Mouse (Mus musculus): Measurements from ENCODE around the gene Pkig.
A peak's percentile ranks its signal among the peaks of the same experiment; 100 is the strongest.

Pkig gene

DNA sequence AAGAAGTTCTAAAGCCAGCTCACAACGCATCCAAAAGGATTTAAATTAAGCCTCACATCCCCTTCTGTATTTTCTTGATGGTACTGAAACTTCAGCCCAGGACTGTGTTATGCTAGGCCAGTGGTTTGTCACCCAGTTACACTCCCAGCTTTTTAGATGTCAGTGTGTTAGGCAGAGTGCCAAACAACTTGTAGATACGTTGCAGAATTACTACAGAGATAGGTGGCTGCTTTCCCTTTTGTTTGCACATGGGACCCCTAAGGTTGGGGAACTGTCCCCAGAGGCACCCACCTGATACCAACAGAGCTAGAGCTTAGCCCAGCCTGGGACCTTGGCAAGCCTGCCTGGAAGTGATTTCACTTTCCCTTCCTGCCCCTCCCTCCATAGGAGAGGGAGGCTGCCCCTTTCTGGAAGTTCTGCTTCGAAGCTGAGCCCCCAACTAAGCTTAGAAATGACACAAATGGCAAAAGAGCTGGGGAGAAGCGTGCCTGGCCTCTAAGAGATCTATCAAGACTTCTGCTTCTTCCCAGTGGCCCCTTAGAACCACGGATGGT lies 52.5 kb downstream of the Pkig start:
- no peak for DNase-seq (ENCODE audit: low spot score)

DNA sequence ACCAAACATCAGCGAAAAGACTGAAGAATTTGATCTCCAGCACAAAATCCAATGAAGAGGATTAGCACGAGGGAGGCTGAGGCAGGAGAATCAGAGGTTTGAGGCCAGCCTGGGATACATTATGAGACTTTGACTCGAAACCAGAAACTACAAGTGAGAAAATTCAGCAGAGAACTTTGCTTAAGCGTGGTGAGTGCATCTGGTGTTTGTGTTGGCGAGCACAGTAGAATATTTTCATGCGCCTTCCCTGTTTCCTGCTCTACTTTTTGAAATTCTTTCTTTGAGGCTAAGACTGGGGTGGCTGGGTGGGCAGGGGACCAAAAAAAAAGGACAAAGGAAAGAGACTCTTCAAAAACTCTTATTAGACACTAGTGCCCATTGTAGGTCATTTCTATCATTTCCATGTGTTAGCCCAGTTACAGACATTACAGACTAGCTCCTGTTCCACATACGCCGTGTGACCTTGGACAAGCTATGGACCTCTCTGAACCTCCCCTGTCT lies 53.2 kb downstream of the Pkig start:
- no peak for DNase-seq (ENCODE audit: low spot score)

DNA sequence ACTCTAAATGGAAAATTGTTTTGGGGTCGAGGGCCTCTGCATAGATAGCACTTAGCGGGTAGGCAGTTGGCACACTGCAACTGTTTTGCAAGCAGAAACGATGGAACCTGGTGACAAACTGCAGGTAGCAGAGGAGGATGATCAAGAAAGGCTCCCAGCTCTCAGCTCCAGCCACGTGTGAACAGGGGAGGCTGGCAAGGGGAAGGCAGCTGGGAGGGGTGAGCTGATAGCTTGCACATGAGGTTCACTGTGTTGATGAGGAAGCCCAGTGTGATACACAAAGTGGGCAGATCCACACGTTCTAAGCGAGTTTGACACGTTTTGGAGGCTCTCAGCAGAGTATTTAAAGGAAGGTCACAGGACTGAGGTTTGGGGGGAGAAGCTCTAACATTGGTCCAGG lies 54.3 kb downstream of the Pkig start:
- no peak for DNase-seq (ENCODE audit: low spot score)

DNA sequence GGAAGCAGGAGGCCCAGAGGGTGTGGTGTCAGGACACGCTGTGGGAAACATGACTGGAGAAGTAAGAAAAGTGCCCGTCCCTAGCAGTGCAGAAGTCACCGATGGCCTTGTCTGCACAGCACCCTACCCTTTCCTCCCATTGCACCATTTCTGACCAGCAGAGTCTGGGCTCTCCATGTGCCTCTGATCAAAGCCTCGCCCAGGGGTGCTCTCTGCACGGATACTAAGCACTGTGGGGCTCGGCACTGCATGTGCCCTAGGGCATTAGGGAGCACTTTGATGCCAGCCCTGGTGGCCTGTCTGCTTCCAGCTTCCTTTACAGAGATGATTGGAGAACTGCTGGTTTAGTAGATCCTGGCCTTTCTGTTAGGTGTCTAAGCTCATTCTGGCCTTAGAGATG lies 54.7 kb downstream of the Pkig start:
- no peak for DNase-seq (ENCODE audit: low spot score)

DNA sequence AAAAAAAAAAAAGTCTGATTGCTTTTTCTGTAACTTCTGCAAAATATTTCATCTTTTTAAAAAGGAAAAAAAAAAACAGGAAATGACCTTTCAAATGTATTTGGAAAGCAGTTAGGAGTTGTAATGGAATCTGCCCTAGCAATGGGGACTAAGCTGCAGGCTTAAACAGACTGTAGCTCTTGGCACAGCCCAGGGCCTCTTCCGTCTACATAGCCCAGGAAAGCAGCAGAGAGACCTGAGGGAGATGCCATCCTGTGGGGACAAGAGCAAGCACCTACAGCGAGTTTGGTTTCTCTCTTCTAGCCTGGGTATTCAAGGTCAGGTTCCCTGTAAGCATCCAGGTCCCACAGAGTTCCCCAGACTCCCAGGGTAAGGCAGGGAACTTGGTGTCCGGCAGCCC lies 55.2 kb downstream of the Pkig start:
- DNase-seq (ENCODE audit: low spot score), result no peak

DNA sequence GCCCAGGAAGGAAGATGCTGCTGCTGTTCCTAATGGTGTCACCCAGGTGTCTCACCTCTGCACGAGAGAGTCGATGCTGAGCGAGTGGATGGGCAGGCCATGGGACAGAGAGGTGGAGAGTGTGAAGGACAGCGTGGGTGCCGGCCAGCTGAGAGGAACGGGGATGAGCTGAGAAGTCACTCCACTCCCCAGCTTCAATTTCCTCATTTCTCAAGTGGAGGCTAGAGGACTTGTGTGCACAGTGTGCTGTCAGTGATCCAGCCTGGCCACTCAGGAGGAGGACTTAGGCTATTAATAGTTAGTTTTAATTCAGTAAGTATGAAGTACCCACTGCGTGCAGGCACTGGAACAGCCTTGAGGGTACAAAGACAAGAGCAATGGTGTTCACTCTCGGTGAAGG lies 58.3 kb downstream of the Pkig start:
- no peak for DNase-seq (ENCODE audit: low spot score)

DNA sequence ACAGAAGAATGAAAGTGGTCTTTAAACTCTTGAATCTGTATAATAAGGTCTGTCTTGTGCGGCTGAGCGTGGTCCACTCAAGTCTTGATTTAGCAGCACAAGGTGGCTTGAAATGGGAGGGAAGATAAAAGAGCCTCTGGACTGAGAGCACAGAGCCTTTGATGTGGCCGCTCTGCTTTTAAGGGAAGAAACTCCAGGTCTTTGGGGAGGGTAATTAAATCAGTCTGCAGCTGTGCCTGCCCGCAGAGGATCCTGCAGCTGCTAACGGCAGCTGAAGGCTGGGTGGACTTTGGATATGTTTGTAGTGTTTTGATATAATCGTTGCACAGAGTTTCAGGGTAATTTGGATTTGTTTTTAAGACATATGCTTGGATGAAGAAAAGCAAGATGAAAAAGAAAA lies 58.7 kb downstream of the Pkig start:
- no peak for DNase-seq (ENCODE audit: low spot score)

DNA sequence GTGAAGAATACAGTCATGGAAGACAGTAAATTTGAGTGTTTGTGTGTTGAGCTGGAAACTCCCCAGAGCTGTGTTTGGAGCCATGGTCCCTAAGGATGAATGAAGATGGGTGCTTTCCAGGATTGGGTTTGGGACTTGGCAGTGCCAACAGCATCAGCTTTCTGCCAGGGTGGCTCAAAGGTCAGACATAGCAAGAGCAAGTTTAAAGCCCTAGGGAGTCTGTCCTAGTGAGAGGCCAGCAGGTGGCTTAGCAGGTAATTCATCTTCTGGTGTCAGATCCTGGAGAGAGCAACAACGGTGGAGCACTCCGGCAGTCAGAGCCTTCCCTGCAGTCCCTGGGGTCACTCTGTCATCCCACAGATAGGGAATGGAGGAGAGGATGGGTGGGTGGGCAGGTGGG lies 60.3 kb downstream of the Pkig start:
- no peak for DNase-seq (ENCODE audit: low spot score)

DNA sequence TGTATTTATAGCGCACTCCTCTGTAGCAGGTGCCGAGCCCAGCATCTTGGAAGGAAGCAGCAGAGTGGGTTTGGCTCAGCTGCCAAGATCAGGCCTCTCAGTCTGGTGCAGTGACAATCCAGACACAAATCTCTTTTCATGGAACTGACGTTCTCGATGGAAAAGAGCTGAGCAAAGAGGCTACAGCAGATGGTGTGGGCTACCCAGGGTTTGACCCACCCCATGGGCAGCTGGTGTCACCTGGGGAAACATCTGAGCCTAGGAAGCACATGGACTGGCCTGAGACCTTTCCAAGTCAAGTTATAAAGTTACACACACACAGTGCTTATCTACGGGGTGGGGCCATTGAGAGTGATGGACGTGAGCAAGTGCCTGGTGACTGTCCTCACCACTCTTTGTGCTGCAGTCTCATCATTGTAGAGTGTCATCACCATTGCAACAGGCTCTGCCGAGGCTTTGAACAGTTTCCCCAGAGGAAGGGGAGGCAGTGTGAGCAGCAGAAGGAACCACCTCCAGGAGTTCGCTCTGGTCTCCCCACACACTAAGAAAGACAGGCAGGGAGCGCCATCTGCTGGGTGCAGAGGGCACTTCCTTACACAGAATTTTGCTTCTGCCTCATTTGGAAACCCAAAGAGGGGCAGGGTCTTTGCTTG lies 60.9 kb downstream of the Pkig start:
- peak; percentile 86 for DNase-seq (ENCODE audit: low spot score)

DNA sequence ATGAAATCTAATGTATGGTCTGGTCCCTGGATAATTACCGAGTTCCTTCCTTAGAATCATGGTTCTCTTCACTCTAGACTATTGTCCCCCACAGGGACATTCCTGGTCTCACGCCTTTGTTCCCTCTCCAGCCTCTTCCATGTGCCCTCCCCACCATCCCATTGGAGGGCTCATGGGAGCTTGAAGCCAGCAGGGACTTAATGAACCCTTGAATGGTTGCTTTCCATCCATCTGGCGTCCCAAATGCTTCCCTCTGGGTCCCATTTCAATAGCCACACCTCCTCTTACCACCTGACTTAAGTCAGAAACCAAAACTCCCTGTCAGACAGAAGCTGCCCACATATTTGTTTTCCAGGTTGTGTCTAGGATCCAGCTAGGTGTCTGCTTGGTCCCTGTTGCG lies 61.4 kb downstream of the Pkig start:
- no peak for DNase-seq (ENCODE audit: low spot score)

DNA sequence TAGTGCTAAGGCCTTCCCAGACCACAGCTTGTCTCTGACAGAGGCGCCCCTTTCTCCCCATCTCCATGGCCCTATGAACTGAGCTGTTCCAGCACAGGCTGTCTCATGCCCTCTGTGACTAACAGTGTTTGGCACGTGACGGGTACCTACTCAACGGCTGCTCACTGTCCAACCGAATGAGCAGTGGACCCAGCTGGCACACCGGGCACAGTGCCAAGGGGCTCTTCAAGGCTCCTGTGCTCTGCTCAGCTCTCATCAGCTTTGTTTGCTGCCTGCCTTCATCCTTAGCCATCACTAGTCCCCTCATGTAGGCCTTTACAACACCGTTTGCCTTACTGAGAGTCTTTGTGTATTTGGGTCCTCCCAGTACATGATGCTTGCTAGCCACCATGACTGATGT lies 64.4 kb downstream of the Pkig start:
- peak; percentile 85 for DNase-seq (ENCODE audit: low spot score)

DNA sequence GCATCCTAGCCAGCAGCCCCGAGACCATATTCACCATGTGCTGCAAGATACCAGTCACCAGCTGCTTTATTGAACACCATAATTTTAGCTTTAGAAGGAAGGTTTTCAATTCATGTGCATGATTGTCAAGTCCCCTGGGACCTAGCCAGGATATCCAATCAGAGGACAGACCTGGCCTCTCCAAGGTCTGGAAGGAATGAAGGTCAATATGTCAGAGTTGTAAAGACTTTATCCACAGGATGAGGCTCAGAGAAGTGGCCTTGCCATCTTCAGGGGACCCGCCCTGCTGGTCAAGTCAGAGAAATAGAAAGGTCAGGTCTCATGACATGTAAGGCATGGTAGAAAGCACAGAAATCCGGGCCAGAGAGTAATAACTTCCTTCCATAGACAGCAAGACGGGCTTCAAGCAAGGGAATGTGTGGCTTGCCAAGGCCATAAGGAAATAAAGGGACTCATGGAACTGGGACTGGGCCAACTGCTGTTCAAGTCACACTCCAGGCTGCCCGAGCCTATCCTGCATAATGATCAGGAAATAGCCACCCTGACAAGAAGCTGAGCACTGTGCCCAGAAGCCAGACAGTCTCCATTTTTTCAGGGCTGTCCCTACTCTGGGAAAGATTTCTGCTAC lies 68.7 kb downstream of the Pkig start:
- DNase-seq (ENCODE audit: low spot score), result no peak

DNA sequence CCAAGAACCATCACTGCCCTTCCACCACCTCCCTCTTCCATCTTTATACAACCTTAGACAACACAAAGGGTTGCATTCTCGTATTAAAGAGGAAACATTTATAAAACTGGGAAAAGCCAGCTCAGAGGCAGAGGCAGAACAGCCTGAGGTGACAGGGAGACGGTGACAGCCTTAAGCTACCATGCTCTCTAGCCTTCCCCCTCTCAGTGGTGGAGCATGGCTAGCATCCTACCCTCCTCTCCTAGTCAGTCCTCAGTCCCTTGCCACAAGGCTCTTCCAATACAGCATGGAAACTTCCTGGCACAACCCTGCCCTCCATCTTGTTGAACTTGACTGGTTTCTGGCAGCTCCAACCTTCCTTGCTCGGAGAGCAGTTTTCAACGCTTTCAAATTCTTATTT lies 70.1 kb downstream of the Pkig start:
- DNase-seq (ENCODE audit: low spot score), result no peak

DNA sequence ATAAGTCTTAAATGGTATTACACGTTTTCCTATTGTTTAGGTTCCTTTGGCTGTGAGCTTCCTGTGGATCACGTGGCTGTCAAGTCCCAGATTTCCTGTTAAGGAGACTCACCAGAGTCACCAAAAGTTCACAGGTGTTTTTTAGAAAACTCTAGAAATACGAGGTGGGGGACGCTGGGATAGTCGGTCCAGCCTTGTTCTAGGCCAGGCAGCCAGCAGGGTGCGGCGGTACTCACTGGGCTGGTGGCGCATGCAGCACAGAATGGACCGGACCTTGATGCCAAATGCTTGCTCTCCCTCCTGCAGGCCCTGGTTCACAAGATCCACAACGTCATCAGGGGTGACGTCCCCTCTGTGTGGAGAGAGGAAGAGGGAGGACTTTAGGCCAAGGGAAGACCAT lies 73.8 kb downstream of the Pkig start:
- DNase-seq (ENCODE audit: low spot score), result no peak

DNA sequence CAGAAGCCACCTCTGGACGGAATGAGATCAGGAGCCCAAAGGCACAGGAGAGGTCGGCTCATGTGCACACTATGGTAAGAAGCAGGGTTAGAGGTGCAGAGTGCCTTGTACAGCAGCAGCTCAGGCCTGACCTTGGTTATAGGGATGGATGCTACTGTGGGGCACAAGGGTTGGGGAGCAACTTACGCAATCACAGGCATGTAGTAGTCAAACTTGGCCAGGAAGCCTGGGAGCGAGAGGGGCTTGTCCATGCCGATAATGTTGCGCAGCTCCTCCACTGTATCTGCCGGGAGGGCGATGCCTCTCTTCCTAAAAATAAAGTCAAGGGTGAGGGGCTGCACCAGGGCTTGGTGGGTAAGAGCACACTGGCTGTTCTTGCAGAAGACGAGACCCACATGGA lies 77.0 kb downstream of the Pkig start:
- no peak for DNase-seq (ENCODE audit: low spot score)

DNA sequence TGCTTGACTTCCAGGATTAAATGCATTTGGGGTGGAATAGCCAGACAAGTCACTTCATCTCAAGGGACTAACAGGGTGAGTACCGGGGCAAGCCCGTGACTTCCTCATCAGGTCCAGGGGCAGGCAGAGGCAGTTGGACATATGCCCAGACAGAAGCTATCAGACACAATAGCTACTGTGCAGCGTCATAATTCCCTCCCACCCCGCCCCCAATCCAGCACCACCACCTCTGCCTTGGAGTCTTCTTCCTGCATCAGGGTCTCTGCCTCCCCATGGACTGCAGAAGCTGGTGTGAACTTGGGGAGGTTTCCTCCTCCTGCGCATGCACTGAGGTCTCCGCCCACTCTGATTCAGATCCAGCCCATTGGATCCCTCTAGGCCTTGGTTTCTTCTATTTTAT lies 77.8 kb downstream of the Pkig start:
- no peak for DNase-seq (ENCODE audit: low spot score)

DNA sequence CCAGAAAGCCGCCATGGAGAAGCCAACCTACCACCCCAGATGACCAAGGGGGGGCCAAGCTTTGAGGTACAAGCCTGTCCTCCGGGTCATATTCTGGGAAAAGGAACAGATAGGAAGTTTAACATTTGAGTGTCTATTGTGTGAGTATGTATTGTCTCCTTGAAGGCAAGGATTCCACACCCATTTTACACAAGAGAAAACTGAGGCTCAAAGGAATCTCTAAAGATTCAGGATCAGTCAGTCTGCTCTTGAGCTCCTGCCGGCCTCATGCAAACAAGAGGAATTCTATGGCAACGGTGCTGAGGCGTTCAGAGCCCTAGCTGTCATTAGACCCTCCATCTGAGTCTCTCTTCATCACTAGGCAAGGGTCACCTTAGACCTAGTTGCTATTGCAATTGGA lies 84.5 kb downstream of the Pkig start:
- DNase-seq (ENCODE audit: low spot score), result no peak

DNA sequence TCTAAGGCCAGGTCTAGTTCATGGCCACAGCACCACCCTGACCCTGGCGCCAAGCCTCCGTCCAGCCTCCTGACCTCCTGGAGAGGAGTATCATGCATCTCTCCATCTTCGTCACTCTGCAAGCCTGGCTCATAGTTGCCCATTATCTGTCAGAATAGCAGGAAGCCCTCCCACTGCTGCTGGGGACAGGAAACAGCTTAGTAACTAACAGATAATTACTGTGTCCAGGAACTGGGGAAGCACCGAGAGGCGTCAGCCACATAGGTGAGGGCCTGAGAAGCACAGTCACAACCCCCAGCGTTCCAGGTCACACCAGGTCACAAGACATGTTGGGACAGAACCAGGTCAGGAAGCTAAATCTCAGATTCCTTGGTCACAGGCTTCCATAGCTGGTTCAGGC lies 85.2 kb downstream of the Pkig start:
- no peak for DNase-seq (ENCODE audit: low spot score)

DNA sequence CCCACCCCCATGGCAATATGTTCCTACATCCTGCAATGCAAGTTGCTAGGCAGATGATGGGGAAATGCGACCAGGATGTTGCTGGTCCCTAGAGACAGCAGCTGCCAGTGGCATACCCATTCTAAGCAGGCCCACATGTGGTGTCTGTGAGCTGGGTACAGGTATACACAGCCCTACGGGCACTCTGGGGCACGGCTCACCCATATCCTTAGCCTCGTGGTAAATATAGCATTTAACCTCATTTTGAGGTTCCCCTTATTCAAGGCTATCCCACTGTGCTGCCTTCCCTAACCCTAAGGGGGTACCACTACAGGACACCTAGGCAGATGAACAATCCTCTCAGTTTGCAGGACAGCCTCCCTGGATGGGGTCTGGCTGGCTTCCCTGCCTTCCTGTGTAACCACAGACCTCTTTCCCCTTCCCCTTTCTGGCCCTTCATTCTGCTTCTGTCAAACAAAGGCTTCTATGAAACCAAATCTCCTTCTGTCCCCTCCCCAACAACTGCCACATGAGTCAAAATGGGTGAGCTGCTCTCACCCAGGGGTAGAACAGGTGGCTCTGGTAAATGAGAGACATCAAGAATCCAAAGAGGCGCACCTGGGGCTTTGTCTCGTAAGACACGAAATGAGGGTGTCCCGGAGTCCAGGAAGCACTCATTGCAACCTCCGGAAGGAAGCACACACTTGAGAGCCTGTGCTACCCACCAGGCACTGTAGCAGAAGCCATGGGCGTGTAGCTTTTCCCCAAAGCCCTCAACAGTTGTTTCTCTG lies 86.8 kb downstream of the Pkig start:
- DNase-seq (ENCODE audit: low spot score), result no peak

DNA sequence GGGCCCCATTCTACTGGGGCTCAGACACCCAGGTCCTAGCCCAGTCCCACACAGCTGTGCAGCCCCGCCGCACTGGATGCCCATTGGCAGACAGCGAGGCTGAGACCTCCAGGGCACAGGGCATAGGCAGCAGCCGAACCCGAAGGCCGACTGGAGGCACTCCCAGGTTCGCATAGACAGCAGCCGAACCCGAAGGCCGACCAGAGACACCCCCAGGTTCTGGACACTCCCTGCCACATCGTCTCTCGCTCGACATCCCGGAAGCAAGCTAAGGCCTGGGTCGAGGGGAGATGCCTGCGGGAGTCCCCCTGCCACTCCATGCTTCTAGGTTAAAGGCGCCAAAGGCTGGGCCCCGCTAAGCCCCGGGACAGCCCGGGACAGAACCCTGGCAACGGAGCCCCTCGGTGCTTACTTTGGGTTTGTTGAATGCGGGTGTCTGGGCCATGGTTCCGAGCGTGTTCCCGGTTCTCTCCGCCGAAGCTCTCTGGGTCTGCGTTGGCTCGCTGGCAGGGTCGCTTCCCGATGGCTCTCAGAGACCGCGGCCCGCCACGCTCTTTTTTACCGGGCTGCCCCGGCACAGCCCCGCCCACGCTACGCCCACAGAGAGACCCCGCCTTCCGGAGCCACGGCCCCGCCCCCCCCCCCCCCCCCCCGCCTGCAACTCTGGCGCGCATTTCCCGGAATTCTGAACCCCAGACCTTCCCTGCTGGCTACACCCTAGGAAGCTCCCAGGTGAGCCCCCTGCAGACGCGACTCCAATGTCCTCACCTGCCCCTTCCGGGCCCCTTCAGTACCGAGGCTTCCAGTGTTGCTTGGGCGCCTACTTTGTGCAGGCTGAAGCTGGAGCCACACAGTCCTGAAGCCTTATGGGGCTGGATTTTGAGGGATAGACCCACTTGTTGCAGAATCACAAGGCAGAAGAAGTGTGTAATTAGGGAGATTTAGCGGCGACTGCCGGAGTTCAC lies 91.7 kb downstream of the Pkig start, which contains the start of gene Ada:
Gene Ada, minus strand, starts transcription at position 593 of the 965 bp plus-strand sequence.
- DNase-seq (ENCODE audit: low spot score), result peak; percentile 24

DNA sequence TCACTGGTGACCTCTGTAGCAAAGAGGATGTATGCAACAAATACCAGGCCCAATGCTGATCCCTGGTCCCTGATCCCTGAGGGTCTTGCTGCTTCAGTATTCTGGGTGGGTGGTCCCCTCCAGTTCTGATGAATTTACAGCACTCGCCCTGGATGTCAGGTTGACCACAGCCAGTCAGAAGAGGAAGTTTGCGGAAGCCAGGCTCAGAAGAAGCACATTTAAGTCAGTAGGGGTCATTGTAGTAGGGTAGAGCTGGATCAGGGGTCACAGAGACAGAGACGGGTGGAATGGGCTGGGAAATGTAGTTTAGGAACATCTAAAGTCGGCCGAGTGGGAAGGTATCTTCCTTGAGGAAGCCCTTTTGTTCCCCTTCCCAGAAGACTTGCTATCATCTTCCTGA lies 96.0 kb downstream of the Pkig start:
- no peak for DNase-seq (ENCODE audit: low spot score)

DNA sequence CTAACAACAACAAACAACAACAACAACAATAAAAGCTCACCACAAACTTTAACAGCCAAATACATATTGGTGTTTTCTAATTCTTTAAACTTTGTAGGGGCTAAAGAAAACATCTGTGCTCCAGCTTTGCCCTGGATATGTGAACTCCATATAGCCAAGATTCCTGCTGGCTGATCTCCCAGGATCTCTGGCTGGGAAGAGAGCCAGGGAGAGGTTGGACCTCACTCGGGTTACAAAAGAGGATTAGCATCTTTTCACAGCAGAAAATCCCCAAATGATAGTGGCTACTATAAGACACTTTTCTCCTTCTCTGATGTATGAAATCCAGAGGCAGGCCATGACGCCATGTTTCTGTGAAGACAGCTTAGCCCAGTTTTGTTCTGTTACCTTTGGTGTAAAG lies 98.5 kb downstream of the Pkig start:
- no peak for DNase-seq (ENCODE audit: low spot score)
